Mouse (Mus musculus): Measurements from ENCODE around the gene Aldh3b2. TPM values are rescaled to one million over a fixed set of nuclear protein-coding genes. Genes with fewer than 3 reads are reported as not detected.
A peak's percentile ranks its signal among the peaks of the same experiment; 100 is the strongest.

The Aldh3b2 gene
- polyA plus RNA-seq, 1 experiment from 2014 or later = 0.40 TPM

DNA sequence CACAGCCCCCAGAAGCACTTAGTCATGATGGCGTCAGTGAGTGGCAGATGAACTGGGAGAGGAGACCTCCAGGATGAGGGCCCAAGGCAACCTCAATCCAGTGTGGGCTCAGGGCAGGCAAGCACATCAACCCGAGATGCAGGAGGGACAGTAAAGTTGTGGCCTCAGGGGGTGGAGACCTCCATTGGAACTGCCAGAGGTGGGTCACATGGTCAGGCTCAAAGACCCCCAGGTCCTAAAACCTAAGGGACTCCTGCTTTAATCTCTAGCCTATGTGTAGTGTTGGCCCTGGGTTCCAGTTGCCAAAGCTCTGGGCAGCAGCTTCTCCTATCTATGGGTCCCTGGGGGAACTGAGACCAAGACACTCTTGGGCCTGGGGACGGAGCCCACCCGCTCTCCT, 43.3 kb upstream of the Aldh3b2 start:
- H3K36me3 ChIP-seq (ENCODE audit: control insufficient read depth, insufficient read depth, low read length) = no peaks in the 10 kb centered on the region
- H3K4me3 ChIP-seq (ENCODE audit: low read depth, low read length) = no peak overlapping the region
- 76% methylated on average over 4 of the region's 4 CpGs for WGBS
- peak overlapping the region; percentile 29; the same call in 1 of the 2 replicates for H3K27ac ChIP-seq (ENCODE audit: low read depth, low read length)
- H3K4me2 ChIP-seq (ENCODE audit: low read depth, low read length) = no peak overlapping the region
- no peaks in the 10 kb centered on the region for H3K9me3 ChIP-seq (ENCODE audit: control insufficient read depth, low read length)
- H3K9ac ChIP-seq (replicated peaks; ENCODE audit: low read depth, low read length) = no peak overlapping the region
- no peaks in the 10 kb centered on the region for H3K4me1 ChIP-seq (ENCODE audit: control insufficient read depth, insufficient read depth, low read length)
- no peaks in the 10 kb centered on the region for H3K27me3 ChIP-seq (ENCODE audit: control insufficient read depth, insufficient read depth, low read length)
- peak; percentile 7; the same call in 1 of the 2 replicates for ATAC-seq (ENCODE audit: low read depth)

DNA sequence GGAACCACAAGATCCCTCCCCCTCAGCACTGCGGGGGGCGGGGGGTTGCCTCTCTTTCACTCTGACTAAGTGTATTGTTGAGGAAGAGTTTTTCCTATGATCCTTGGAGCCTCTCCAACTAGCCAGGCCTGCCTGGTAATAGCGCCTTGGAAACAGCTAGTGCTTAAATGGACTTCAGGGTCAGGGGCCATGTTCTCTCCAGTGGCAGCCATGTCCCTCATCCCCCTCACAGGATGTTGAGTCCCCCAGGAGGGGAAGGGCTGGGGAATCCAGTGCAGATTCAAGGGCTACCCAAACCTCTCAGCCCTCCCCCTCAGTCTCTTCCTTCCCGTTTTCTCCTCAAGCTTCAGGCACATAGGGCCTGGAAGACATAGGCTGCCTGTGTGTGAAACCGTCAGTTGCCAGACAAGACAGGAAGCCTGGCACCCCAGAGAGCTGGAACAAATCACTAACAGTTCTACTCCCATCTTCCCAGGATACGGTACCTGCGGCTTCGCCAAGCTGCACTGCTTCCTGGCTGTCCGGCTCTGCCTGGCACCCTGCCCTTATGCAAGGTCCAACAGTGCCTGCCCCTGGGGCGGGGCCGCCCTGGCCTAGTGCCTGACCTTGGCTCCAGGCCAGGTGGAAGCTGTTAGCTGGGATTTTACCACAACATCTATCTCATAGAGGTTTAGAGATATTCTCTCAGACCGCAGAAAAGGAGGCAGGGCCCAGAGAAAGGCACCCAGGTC, 42.8 kb upstream of the Aldh3b2 start, which contains the start of gene Aldh3b1:
Gene Aldh3b1 (minus strand): TSS at position 598 of the 731 bp plus-strand sequence.
- no peaks in the 10 kb centered on the region for H3K27me3 ChIP-seq (ENCODE audit: control insufficient read depth, insufficient read depth, low read length)
- ATAC-seq (ENCODE audit: low read depth) = peak; percentile 67; the same call in 1 of the 2 replicates
- no peaks in the 10 kb centered on the region for H3K9me3 ChIP-seq (ENCODE audit: control insufficient read depth, low read length)
- no peak within 1 kb of the TSS for H3K4me2 ChIP-seq (ENCODE audit: low read depth, low read length)
- H3K9ac ChIP-seq (replicated peaks; ENCODE audit: low read depth, low read length) = 0 out of 2 replicates have a peak within 1 kb of the TSS, but pooled peaks have one; percentile 16
- H3K27ac ChIP-seq (ENCODE audit: low read depth, low read length) = peak within 1 kb of the TSS; percentile 35; the same call in 1 of the 2 replicates
- H3K4me1 ChIP-seq (ENCODE audit: control insufficient read depth, insufficient read depth, low read length) = no peaks in the 10 kb centered on the region
- no peak within 1 kb of the TSS for H3K4me3 ChIP-seq (ENCODE audit: low read depth, low read length)
- WGBS = 55% methylated on average over 12 of the region's 12 CpGs
- no peaks in the 10 kb centered on the region for H3K36me3 ChIP-seq (ENCODE audit: control insufficient read depth, insufficient read depth, low read length)

DNA sequence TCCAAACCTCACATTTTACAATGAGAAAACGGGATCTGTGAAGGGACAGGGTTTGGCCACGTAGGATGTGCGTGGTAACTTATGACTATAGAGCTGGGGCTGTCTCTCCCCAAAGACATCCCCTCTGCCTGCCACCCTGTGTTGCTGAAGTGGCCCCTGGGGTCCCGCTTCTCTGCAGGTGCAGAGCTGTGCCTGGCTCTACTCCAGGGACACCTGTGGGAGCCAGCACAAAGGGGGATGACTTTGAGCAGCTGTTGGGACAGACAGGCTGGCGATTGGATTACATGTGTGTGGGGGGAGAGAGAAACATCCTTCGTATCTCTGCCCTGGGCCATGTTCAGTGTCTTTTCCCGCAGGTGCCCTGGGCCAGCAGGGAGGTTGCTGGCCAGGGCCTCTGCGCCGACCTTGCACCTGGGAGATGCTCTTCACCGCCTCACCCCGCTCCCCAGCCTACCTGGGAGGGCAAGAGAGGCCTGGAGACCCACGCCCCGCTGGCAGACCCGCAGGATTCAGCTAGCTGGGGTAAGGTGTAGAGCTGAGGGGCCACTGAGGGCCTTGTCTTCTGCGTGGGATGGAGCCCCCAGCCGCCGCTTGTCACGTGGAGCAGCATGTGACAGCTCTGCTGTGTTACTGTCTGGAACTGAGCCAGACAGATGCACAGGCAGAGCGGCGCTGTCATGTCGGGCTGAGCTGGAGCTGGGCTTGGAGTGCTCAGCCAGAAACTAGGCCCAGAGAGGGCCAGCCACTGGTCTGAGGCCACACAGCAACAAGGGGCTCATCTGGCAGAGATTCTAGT, 41.7 kb upstream of the Aldh3b2 start:
- 64% methylated on average over 21 of the region's 21 CpGs for WGBS
- no peak for ATAC-seq (ENCODE audit: low read depth)
- Histone ChIP-seq H3K4me3 (ENCODE audit: low read depth, low read length) (no peak overlapping the region), H3K9me3 (ENCODE audit: control insufficient read depth, low read length) (no peaks in the 10 kb centered on the region), H3K27me3 (ENCODE audit: control insufficient read depth, insufficient read depth, low read length) (0 out of 2 replicates have a peak, but pooled peaks cover 1% of the 10 kb centered on the region), H3K4me1 (ENCODE audit: control insufficient read depth, insufficient read depth, low read length) (no peaks in the 10 kb centered on the region), H3K36me3 (ENCODE audit: control insufficient read depth, insufficient read depth, low read length) (no peaks in the 10 kb centered on the region), H3K9ac (replicated peaks; ENCODE audit: low read depth, low read length) (0 out of 2 replicates have a peak overlapping the region, but pooled peaks have one; percentile 16), H3K4me2 (ENCODE audit: low read depth, low read length) (no peak overlapping the region), H3K27ac (ENCODE audit: low read depth, low read length) (peak overlapping the region; percentile 12; the same call in 1 of the 2 replicates)

DNA sequence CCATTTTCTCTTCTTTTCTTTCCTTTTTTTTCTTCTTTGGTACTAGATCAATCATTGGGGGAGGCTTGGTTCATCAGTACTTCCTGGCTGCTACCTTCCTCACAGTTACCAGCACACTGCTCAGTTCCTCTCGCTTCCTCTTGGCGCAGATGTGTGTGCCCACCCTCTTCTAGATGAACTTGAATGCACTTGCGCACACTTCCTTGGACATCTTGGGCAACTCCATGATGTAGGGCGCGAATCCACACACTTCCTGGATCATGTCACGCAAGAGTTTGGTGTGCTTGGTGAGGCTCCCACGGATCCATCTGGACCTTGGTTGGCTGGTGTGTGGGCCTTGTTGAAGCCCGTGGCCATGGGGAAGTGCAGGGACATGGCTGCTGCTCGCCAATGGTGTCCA, 40.4 kb upstream of the Aldh3b2 start:
- H3K4me1 ChIP-seq (ENCODE audit: control insufficient read depth, insufficient read depth, low read length) = no peaks in the 10 kb centered on the region
- H3K9ac ChIP-seq (replicated peaks; ENCODE audit: low read depth, low read length) = no peak overlapping the region
- H3K4me3 ChIP-seq (ENCODE audit: low read depth, low read length) = no peak overlapping the region
- no peak for ATAC-seq (ENCODE audit: low read depth)
- no peak overlapping the region for H3K27ac ChIP-seq (ENCODE audit: low read depth, low read length)
- 0 out of 2 replicates have a peak, but pooled peaks cover 2% of the 10 kb centered on the region for H3K27me3 ChIP-seq (ENCODE audit: control insufficient read depth, insufficient read depth, low read length)
- H3K4me2 ChIP-seq (ENCODE audit: low read depth, low read length) = no peak overlapping the region
- H3K36me3 ChIP-seq (ENCODE audit: control insufficient read depth, insufficient read depth, low read length) = no peaks in the 10 kb centered on the region
- H3K9me3 ChIP-seq (ENCODE audit: control insufficient read depth, low read length) = no peaks in the 10 kb centered on the region
- 87% methylated on average over 9 of the region's 9 CpGs for WGBS

DNA sequence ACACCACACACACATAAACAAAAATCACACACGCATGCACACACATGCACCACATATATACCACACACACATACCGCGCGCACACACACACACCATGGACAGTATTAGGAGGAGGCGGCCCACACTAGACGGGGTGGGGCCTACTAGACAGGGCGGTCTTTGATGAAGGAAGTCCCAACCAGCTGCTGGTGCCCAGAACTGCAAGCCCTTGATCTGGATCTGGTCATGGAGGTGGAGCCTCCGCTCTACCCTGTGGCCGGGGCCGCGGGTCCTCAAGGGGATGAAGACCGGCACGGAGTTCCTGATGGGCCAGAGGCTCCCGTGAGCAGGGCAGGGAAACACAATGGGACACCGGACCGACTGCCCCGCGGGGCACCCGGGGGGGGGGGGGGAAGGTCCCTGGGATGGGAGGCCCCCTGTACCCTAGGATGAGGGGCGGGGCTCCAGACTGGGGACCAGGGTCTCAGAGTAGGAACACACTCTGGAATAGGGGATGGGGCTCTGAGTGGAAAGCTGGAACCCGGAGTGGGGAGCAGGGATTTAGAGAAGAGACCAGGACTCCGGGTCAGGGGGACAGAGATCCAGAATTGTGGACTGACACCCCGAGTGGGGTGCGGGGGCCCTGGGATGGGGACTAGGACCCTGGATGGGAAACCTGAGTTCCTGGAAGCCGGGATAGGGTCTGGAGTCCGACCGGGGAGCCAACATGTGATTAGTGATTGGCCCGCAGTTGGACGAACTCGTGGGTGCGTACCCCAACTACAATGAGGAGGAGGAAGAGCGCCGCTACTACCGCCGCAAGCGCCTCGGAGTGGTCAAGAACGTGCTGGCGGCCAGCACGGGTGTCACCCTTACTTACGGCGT, 36.9 kb upstream of the Aldh3b2 start, which contains the start of gene Unc93b1:
Gene Unc93b1 (plus strand): TSS at position 155 of the 864 bp plus-strand sequence.
- H3K9me3 ChIP-seq (ENCODE audit: control insufficient read depth, low read length) = no peaks in the 10 kb centered on the region
- no peaks in the 10 kb centered on the region for H3K36me3 ChIP-seq (ENCODE audit: control insufficient read depth, insufficient read depth, low read length)
- H3K9ac ChIP-seq (replicated peaks; ENCODE audit: low read depth, low read length) = peak within 1 kb of the TSS; percentile 43
- ATAC-seq (ENCODE audit: low read depth) = peak; percentile 66
- peak within 1 kb of the TSS; percentile 26 for H3K4me3 ChIP-seq (ENCODE audit: low read depth, low read length)
- H3K27me3 ChIP-seq (ENCODE audit: control insufficient read depth, insufficient read depth, low read length) = 0 out of 2 replicates have a peak, but pooled peaks cover 2% of the 10 kb centered on the region
- no peaks in the 10 kb centered on the region for H3K4me1 ChIP-seq (ENCODE audit: control insufficient read depth, insufficient read depth, low read length)
- peak within 1 kb of the TSS; percentile 63 for H3K4me2 ChIP-seq (ENCODE audit: low read depth, low read length)
- WGBS = 7% methylated on average over 42 of the region's 42 CpGs
- no peak within 1 kb of the TSS for H3K27ac ChIP-seq (ENCODE audit: low read depth, low read length)

DNA sequence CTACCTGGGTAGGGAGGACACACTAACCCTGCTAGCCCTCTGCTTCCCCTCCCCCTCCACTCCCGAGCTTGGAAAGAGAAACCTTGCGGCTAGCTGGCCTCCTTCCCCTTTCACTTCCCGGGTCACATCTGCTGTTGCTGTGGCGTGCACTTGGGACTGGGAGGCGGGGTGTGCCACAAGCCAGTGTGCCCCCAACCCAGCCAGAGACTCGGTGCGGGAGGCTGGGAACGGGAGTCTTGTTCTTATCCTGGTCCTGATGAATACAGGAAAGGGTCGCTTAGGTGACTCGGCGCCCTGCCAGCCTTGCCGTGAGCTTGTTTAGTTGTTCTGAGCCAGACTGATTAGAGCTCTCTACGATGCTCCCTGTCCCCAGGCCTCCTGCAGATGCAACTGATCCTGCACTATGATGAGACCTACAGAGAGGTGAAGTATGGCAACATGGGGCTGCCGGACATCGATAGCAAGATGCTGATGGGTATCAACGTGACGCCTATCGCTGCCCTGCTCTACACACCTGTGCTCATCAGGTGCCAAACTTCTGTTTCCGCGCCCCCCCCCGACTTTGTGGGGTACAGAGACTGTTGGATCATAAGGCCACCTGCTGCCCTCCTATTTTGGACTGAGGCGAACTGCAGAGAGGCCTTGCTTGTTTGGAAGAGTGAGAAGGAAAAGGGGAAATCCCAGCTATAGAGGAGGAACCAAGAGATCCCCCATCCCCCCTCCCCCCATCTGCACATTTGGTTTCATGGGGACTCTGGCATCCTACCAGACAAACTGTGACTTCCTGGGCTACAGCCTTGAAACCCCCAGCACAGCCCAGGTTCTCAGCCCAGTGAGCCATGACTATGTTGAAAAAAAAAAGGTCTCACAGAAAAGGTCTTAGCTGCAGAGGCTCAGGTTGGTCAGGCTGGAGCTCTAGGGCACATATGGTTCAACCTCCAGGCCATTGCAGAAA, 36.0 kb upstream of the Aldh3b2 start:
- Histone ChIP-seq H3K4me1 (ENCODE audit: control insufficient read depth, insufficient read depth, low read length) (no peaks in the 10 kb centered on the region), H3K4me3 (ENCODE audit: low read depth, low read length) (peak overlapping the region; percentile 26), H3K9ac (replicated peaks; ENCODE audit: low read depth, low read length) (peak overlapping the region; percentile 43), H3K27me3 (ENCODE audit: control insufficient read depth, insufficient read depth, low read length) (0 out of 2 replicates have a peak, but pooled peaks cover 2% of the 10 kb centered on the region), H3K9me3 (ENCODE audit: control insufficient read depth, low read length) (no peaks in the 10 kb centered on the region), H3K4me2 (ENCODE audit: low read depth, low read length) (peak overlapping the region; percentile 63), H3K27ac (ENCODE audit: low read depth, low read length) (no peak overlapping the region), H3K36me3 (ENCODE audit: control insufficient read depth, insufficient read depth, low read length) (no peaks in the 10 kb centered on the region)
- WGBS = 7% methylated on average over 22 of the region's 22 CpGs
- peak; percentile 38; the same call in 1 of the 2 replicates for ATAC-seq (ENCODE audit: low read depth)

DNA sequence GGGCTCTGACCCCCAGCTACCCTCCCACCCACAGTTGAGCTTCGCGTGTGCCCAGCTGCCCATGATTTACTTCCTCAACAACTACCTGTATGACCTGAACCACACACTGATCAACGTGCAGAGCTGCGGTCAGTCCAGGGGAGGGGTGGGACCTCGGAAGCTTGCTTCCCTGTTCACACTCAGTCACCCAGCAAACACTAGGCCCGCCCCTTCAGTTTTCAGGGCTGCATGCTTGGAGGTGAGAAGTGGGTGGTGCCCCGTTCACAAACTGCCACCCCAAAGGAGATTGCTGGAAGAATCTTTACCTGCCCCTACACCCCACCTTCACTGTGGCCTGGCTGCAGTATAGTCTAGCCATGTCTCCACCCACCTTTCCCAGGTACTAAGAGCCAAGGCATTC, 29.8 kb upstream of the Aldh3b2 start:
- ATAC-seq (ENCODE audit: low read depth) = no peak
- H3K4me1 ChIP-seq (ENCODE audit: control insufficient read depth, insufficient read depth, low read length) = no peaks in the 10 kb centered on the region

More for the DNA sequence above, 29.8 kb upstream of the Aldh3b2 start:
- Histone ChIP-seq H3K27me3 (ENCODE audit: control insufficient read depth, insufficient read depth, low read length) (no peaks in the 10 kb centered on the region), H3K4me2 (ENCODE audit: low read depth, low read length) (no peak overlapping the region), H3K4me3 (ENCODE audit: low read depth, low read length) (no peak overlapping the region), H3K9me3 (ENCODE audit: control insufficient read depth, low read length) (no peaks in the 10 kb centered on the region), H3K9ac (replicated peaks; ENCODE audit: low read depth, low read length) (no peak overlapping the region), H3K27ac (ENCODE audit: low read depth, low read length) (no peak overlapping the region), H3K36me3 (ENCODE audit: control insufficient read depth, insufficient read depth, low read length) (no peaks in the 10 kb centered on the region)
- 80% methylated on average over 7 of the region's 7 CpGs for WGBS
